Mouse (Mus musculus) heart, adult 2 months (tissue): ENCODE data around the gene Polr2e.

Experiments
- CTCF ChIP-seq: fragments of 200-600 bp; IDR thresholded peaks from 2 replicates; pipeline ENCODE4 v1.8.1; 2022; ENCODE audit warnings: antibody characterized with exemption, mild to moderate bottlenecking, moderate library complexity
- EP300 ChIP-seq: fragments of 200-500 bp; IDR thresholded peaks from 2 replicates; pipeline ENCODE4 v1.6.1; 2011; ENCODE audit warnings: low read depth, low read length, control low read depth; ENCODE audit not compliant: insufficient read depth
- POLR2A ChIP-seq: fragments of 200-500 bp; IDR thresholded peaks from 2 replicates; pipeline ENCODE4 v1.6.1; 2011; ENCODE audit warnings: mild to moderate bottlenecking, low read depth, low read length, control low read depth; ENCODE audit not compliant: insufficient read depth

DNA sequence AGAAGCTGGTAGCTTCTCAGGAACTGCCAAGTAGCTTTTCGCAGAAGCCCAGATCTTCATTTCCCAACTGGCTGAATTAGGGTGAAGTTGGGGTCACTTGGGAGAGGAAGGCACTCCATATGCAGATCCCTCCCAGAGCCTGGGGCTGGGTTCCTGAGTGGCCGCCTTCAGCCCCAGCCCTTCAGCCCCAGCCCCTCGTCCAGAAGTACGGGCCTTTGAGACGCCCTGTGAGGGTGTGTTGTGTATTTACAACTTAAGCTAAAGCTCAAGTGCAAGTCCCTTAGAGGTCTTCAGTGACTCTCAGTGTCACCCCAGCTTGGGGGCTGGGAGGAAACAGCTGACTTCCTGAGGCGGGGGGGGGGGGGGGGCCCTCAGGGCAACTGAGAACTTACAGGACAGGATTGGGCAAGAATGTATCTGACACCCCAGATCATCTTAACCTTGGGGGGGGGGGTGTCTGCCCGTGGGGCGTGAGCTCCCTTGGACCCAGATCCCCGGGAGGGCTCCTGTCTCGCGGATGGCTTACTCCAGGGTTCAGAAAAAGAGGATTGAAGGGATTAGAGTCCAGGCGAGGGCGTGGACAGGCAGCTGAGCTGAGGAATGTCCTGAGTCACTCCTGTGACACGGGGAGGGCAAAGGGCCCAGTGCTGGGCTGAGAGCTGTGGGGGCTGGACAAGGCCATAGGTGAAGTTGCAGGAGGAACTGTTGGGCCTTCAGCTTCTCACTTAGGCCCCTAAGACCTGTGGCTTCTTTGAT is 12.2 kb upstream of the Polr2e start:
- TF ChIP-seq CTCF: no peak
- TF ChIP-seq EP300: peak; percentile 60; the same call in 1 of the 2 replicates
- peak; percentile 38 for TF ChIP-seq POLR2A
